Mouse (Mus musculus): ENCODE measurements at regions not wholly inside any gene's neighbourhood (a gene's known extent, or its start where the extent isn't known, plus 50 kb on each side); places are given as distances from the start of the nearest gene placed in this dataset.

DNA sequence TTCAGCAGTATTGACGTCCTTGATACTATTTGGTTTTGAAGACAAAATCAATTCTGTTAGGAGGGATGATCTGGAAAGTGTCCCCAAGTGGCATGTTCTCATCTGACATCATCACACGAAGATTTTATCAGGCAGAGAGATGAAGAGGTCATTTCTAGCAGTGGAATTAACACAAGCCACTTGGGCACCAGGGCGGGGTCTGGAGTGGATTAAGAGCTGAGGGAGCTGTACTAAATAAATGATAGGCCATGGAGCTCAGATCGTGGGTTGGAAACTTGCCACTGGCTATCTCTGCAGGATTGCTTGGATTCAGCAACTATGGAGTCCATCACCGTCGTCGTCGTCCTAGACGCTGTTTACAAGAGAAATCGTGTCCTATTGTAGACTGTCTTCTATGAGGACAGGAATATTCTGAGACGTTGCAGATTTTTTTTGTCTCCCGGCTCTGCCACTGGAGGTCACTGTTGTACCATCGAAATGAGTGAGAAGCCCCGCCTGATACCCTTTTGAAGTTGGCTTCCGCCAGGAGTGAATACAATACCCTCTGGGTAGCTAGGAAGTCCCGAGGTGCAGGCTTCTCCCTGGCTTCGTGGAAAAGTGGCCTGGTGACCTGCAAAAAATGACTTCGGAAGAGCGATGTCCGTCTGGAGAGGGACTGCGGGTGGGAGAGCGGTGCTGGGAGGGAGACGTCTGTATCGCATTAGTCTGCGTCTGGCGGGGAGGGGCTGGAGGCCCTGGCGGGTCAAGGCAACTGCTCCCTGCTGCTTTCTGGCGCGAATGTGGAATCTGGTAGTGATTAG lies 67.1 kb upstream of the Ubash3b start:
- peak; percentile 76 for DNase-seq (ENCODE audit: low read depth, low spot score)

DNA sequence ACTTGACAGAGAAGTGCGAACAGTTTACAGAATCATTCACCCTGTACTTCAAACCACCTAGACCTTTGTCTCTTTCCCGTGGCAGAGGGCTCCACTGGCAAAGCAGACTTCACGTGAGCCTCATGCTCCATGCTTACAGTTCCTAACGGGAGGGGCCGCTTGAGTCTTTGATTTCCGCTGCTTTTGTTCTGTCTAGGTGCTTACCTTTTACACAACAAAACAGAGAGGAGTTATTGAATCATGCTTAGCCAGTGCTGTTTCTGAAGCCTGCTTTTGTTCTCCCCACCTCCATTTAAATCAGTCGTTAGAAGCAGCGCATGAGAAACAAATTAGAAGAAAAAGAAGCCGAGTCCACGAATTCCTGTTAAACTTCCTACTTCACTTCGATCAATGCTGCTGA lies 61.9 kb upstream of the Ubash3b start:
- no peak for DNase-seq (ENCODE audit: low read depth, low spot score)

DNA sequence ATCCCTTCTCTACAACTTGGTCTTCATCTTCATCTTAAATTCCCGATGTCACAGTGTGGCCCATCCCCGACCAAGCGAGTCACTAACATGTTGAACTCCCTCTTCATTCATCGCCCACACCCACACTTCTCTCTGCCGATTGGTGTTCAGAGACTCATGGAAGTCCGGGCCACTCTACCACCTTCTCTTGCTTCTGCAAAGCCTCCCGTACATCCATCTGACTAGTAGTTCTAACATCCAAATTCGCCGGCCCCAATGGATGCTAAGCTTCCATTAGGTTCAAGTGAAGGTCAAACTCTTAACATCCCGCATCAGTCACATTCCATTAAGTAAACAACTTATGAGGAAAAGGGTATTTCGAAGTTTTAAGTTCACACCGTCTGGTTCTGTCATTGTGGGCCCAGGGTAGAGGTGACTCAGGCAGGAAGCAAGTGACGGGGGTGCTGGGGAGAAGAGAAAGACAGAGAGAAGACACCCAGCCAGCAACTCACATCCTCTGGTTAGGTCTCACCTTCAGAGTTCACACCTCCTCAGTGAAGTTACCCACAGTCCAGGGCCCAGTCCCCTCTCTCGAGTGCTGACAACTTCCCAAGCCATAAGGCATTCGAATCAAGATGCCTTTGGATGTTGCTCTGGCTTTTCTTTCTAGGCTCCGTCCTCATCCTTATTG lies 61.0 kb upstream of the Ubash3b start:
- no peak for DNase-seq (ENCODE audit: low read depth, low spot score)

DNA sequence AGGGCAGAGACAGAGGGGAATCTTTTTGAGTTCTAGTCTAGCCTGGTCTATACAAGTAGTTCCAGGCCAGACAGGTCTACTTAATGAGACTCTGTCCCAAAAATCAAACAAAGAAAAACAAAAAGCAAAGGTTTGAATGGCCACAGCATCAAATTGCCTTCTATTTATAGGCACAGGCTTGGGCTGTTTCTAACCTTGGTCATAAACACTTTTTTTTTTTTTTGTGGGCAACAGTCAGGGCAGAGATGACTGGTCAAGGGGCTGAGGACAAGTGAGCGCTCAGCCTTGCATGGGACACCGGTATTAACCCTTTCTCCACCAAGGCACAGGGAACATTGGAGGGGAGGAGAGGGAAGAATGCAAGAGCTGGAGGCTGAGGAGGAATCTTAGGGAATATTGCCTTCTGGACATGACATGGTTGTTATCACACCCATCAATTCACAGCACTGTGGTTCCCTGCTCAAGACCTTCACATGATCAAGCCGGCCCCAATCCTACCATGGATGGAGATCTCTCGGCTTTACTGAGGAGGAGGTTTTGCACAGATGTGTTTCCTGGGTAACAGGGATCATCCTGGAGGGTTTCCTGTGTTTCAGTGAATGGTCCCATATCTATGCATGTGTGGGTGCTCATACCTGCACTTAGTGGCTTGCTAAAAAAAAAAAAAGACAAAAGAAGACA lies 59.8 kb upstream of the Ubash3b start:
- DNase-seq (ENCODE audit: low read depth, low spot score), result no peak

DNA sequence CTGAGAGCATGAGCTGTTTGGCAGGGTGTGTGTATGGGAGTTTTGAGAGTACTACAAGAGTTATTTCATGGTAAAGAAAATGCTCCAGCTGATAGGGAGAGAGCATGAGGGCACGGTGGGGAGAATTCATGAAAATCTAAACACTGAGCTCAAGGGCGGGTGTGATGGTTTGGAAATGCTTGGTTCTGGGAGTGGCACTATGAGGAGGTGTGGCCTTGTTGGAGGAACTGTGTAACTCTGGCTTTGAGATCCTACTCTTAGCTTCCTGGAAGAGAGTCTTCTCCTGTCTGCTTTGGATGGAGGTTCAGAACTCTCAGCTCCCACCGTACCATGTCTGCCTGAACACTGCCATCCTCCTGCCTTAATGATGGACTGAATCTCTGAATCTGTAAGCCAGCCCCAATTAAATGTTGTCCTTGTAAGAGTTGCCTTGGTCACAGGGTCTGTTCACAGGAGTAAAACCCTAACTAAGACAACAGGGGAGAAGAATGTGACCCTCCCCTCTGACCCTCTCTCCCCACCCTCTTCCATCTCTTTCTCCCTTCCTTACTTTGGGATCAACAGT lies 58.7 kb upstream of the Ubash3b start:
- no peak for DNase-seq (ENCODE audit: low read depth, low spot score)

DNA sequence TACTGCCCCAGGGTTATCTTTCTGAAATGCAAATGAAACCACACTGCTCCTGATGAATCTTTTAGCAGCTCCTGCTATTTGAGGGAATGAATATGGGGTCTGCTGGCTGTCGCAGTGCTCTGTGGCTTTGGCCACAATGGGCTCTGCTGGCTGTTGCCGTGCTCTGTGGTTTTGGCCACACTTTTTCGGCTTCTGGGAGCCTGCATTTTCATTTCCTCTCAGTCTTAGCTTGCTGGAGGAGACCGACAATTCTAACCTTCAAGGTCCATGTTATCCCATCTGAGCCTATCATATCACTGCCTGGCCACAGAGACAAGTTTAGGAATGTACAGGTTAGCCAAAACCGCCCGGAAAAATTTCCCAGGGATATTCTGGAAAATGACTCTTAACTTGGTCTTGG lies 57.2 kb upstream of the Ubash3b start:
- no peak for DNase-seq (ENCODE audit: low read depth, low spot score)

DNA sequence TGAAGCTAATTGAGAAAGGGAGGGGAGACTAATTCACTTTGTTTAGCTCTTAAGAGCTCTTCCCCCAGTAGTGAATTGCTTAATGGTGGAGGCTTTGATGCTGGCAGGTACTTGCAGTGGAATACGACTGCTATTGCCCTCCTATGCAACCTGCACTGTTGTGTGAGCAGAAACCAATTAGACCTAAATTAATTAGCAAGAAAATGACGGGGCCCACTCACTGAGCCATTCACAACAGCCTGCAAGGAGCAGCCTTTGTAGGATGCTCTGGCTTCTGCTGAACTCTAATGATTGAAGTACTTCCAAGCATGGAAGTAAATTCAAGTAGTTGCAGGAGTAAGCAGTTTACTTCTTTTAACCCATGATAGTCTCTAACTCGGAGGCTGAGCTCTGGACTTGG lies 54.8 kb upstream of the Ubash3b start:
- DNase-seq (ENCODE audit: low read depth, low spot score), result no peak

DNA sequence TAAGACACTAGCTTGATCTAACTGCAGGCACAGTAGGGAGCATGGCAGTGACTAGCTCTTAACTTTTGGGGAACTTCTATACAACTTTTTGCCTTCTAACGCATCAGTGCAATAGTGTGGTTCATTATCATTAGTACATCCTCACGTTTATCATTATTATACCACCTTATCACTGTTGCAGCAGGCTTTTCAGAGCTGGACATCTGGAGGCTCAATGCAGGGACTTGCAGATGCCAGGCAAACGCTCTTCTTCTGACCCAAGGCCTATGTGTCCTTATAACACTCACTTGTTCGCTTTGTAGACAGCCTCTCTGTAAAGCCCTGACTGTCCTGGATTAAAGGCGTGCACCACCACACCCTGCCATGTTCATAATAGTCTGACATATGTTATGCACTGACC lies 53.5 kb upstream of the Ubash3b start:
- DNase-seq (ENCODE audit: low read depth, low spot score), result no peak

DNA sequence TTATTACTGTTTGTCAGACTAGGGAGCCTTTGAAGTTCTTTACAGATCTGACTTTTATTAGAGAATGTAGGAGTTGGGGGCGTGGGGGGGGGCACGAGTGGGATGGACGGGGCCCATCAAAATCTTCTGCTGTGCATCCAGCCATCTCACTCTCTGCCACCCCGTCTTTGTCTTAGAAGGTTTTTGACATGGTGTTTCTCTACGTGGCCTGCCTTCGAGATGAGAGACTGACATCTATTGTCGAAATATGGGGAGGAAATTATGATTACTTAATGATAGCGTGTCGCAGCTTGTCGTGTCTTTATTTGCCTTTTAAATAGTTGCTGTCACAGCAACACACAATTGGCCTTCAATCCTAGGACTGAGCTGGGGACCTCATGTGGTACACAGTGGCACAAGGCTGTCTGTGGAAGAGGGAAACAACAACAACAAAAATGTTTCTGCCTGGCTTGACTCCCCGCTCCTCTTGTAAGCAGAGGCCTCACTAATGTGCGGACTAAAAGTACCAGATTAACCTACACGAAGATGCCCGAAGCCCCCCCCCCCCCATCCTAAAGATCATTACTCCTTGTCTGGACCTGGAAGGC lies 51.5 kb upstream of the Ubash3b start:
- no peak for DNase-seq (ENCODE audit: low read depth, low spot score)

DNA sequence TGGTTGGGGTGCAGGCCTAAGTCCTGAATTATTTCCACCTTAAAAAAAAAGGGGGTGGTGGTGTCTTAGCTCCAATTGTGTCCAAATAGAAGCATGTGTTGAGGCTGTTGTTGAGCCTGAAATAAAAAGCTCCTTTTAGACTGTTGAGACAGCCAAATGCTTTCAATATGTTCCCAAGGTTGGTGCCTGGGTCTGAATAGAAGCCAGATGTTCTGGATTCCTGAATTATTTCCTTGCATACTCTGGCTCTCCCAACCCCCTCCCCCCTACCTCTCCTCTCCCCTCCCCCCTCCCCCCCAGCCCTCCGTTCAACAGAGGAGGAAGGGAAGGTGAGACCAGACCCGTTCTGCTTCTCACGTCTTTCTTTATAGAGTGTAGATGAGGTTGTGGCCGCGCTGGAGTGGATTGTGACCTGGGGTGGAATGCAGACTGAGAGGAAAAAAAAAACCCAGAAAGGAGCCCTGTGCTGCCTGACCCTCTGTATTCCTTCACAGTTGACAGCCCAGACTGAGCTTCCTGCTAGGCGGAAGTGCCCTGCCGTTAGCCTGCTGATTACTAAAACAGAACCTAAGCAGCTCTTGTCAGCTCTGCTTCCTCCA lies 50.9 kb upstream of the Ubash3b start:
- DNase-seq (ENCODE audit: low read depth, low spot score), result no peak

DNA sequence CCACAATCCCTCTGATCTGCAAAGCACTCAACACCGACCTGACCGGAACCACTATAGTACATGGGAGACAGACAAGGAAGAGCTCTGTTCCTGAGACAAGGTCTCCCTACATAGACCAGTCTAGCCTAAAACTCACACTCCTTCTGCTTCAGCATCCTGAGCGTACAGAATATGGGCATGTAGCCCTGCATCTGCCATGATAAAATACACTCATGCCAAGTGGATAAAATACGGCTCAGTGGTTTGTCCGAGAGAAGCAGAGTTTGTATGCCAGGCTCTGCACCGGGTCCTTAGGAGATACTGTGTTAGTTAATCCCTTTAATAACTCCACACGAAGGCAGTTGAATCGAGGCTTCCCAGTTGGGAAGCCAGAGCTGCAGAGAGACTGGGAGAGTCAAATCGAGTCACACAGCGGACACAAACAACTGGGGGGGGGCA lies 50.4 kb upstream of the Ubash3b start:
- DNase-seq (ENCODE audit: low read depth, low spot score), result no peak
